Mouse (Mus musculus) stomach, postnatal 0 days (tissue): Measurements from ENCODE around the gene Dennd5b. TPM values are rescaled to one million over a fixed set of nuclear protein-coding genes. Genes with fewer than 3 reads are reported as not detected.
A peak's percentile ranks its signal among the peaks of the same experiment; 100 is the strongest.

Experiments
- ATAC-seq: fragments of 200-750 bp; cut with Nextera tagmentation; 2 replicates; pipeline ENCODE4 v1.8.0; 2017; ENCODE audit not compliant: low FRiP score, low TSS enrichment
- DNase-seq: peaks from one replicate; pipeline ENCODE4 v3.0.0-alpha.2; 2016; ENCODE audit warnings: low spot score
- H3K27ac ChIP-seq: fragments of 300-500 bp; sonication (generic); replicated peaks from 2 replicates; pipeline ENCODE4 v1.5.1; 2014; ENCODE audit warnings: mild to moderate bottlenecking, control low read depth
- H3K27me3 ChIP-seq: fragments of 300-500 bp; sonication (generic); 2 replicates; pipeline ENCODE4 v1.6.1; 2014; ENCODE audit warnings: low read length; ENCODE audit not compliant: control insufficient read depth, insufficient read depth
- H3K36me3 ChIP-seq: fragments of 300-500 bp; sonication (generic); 2 replicates; pipeline ENCODE4 v1.6.1; 2014; ENCODE audit warnings: low read length, mixed read lengths; ENCODE audit not compliant: control insufficient read depth, insufficient read depth
- H3K4me1 ChIP-seq: fragments of 300-500 bp; sonication (generic); replicated peaks from 2 replicates; pipeline ENCODE4 v1.6.1; 2014; ENCODE audit warnings: antibody characterized with exemption; ENCODE audit not compliant: control insufficient read depth, insufficient read depth
- H3K4me2 ChIP-seq: fragments of 300-500 bp; sonication (generic); replicated peaks from 2 replicates; pipeline ENCODE4 v1.6.1; 2014; ENCODE audit warnings: low read depth, mild to moderate bottlenecking, control low read depth, moderate library complexity
- H3K4me3 ChIP-seq: fragments of 300-500 bp; sonication (generic); 2 replicates; pipeline ENCODE4 v1.5.1; 2014; ENCODE audit warnings: low read depth, low read length, control low read depth
- H3K9ac ChIP-seq: fragments of 300-500 bp; sonication (generic); 2 replicates; pipeline ENCODE4 v1.6.1; 2014; ENCODE audit warnings: mild to moderate bottlenecking, low read length, control low read depth, mixed read lengths
- H3K9me3 ChIP-seq: fragments of 300-500 bp; sonication (generic); 2 replicates; pipeline ENCODE4 v1.6.1; 2016; ENCODE audit warnings: low read length; ENCODE audit not compliant: control insufficient read depth
- CTCF ChIP-seq: IDR thresholded peaks from 2 replicates; pipeline ENCODE4 v1.5.1; 2016; ENCODE audit warnings: antibody characterized with exemption, low read depth, mild to moderate bottlenecking, moderate library complexity
- EP300 ChIP-seq: optimal IDR thresholded peaks from 2 replicates; pipeline ENCODE3; 2016; ENCODE audit warnings: antibody characterized with exemption
- WGBS: fragments of 180-500 bp; shearing (Covaris S2); extraction: QIAGEN DNeasy Blood & Tissue Kit; methylation state at CpG from one replicate; pipeline ENCODE4 v1.1.7; 2014; 5-methylcytosine and 5-hydroxymethylcytosine counted together
- polyA plus RNA-seq: library from polyadenylated mRNA; unstranded; fragments of >200 nt; fragmentation: Nextera tagmentation; extraction: Ambion mirVana; gene quantifications from 2 replicates; pipeline ENCODE4 v1.2.1, GENCODE M21; 2015

Gene Dennd5b
- polyA plus RNA-seq, 1 experiment from 2014 or later, result 1.7 TPM

GRCm38 (mm10) chr6:148957046-148957445 is 144.4 kb downstream of the Dennd5b start:
- Histone ChIP-seq H3K27ac (no peak overlapping the region), H3K4me2 (no peak overlapping the region), H3K9me3 (no peaks in the 10 kb centered on the region), H3K27me3 (no peaks in the 10 kb centered on the region), H3K9ac (no peak overlapping the region), H3K4me3 (no peak overlapping the region), H3K4me1 (no peaks in the 10 kb centered on the region), H3K36me3 (no peaks in the 10 kb centered on the region)
- TF ChIP-seq CTCF (no peak), EP300 (no peak)
- 85% methylated on average over 3 of the region's 3 CpGs for WGBS
- ATAC-seq (no peak), DNase-seq (no peak)

GRCm38 (mm10) chr6:148955641-148956420 is 145.6 kb downstream of the Dennd5b start:
- TF ChIP-seq CTCF (no peak), EP300 (no peak)
- Histone ChIP-seq H3K9me3 (no peaks in the 10 kb centered on the region), H3K27ac (no peak overlapping the region), H3K4me2 (no peak overlapping the region), H3K9ac (no peak overlapping the region), H3K4me1 (no peaks in the 10 kb centered on the region), H3K4me3 (no peak overlapping the region), H3K27me3 (no peaks in the 10 kb centered on the region), H3K36me3 (no peaks in the 10 kb centered on the region)
- ATAC-seq (no peak), DNase-seq (no peak)

DNA sequence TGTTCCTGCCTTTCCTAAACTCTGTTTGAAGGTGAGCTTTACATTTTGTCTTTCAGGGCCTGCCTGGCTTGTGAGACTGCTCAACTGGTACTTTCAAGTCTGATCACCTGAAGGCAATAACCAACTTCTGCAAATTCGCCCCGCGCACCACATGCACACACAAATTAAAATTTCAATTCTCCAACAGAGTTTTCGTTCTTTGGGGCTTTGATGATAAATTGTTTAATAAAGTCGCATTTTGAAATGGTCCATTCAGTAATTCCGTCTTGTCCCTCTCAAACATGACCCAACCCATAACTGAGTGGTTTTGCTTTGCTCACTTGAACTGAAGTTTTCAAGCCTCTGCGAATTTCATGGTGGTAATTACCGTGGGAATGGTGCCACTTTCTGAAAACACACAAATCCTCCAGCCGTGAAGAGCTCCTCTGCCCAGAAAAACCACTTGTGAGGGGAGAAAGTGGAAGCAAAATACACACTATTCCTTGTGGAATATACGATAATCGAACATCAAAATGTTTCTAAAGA is 154.5 kb downstream of the Dennd5b start:
- 19% methylated on average over 11 of the region's 11 CpGs for WGBS
- H3K4me2 ChIP-seq, result peak overlapping the region; percentile 94
- H3K4me3 ChIP-seq, result peak overlapping the region; percentile 82
- H3K9me3 ChIP-seq, result no peaks in the 10 kb centered on the region
- no peaks in the 10 kb centered on the region for H3K27me3 ChIP-seq
- TF ChIP-seq EP300, result no peak
- no peak for TF ChIP-seq CTCF
- H3K27ac ChIP-seq, result peak overlapping the region; percentile 82
- H3K4me1 ChIP-seq, result 0 out of 2 replicates have a peak, but pooled peaks cover 2% of the 10 kb centered on the region
- no peak for DNase-seq
- ATAC-seq, result 0 out of 2 replicates have a peak, but pooled peaks have one; percentile 0
- no peaks in the 10 kb centered on the region for H3K36me3 ChIP-seq
- H3K9ac ChIP-seq, result peak overlapping the region; percentile 91

- under 1% methylated on average over 40 of the region's 47 CpGs for WGBS
- DNase-seq, result peak; percentile 99
- Histone ChIP-seq H3K4me3 (peak within 1 kb of the TSS; percentile 82), H3K27me3 (no peaks in the 10 kb centered on the region), H3K36me3 (no peaks in the 10 kb centered on the region), H3K9ac (peak within 1 kb of the TSS; percentile 91), H3K9me3 (no peaks in the 10 kb centered on the region), H3K4me1 (0 out of 2 replicates have a peak, but pooled peaks cover 2% of the 10 kb centered on the region), H3K27ac (peak within 1 kb of the TSS; percentile 95), H3K4me2 (peak within 1 kb of the TSS; percentile 94)
- no peak for TF ChIP-seq CTCF
- no peak for TF ChIP-seq EP300
- peak; percentile 81 for ATAC-seq
Measured at GRCm38 (mm10) chr6:148946409-148946742, 155.1 kb downstream of the Dennd5b start, which contains the start of gene Sinhcaf. Gene Sinhcaf, minus strand, starts transcription at chr6:148946467.

DNA sequence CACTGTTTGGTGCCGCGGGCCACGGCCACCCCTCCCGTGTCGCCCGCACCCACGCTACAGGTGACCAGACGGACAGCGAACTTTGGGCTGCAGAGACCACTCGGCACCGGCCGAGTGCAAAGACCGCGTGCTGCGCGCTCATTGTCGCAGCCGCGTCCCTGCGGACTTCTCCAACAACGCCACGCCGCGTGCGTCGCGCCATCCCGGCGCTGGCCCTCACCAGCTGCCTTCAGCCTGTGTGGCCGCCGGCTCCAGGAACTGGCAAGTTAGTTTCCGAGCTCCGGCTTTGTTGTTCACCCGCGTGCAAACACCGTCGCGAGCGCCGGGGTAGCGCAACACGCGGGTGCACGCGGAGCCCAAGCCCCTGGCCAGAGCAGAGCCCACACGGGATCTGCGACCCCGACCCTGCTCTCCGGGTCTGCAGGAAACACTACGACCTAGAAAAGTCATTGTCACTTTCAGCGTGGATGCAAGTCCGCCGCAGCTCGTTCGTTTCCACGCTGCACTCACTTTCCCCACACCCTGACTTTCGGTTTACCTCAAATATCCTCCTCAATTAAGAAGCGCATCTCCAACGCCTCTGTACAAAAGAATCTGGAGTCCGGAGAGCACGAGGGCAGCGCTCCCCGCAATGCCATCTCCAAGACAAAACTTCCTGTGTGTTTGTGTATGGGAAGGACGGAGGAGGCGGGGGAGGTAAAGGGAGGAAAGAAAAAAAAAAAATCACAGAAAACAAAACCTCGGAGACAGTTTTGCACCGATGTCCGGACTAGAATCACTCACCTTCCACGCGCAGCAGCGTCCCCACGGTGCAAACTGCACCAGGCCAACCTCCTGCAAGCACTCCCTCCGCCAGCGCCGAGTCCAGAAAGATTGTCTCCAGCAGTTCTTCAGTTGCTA is 155.7 kb downstream of the Dennd5b start:
- peak overlapping the region; percentile 95 for H3K27ac ChIP-seq
- H3K36me3 ChIP-seq, result no peaks in the 10 kb centered on the region
- H3K4me1 ChIP-seq, result 0 out of 2 replicates have a peak, but pooled peaks cover 2% of the 10 kb centered on the region
- no peak for TF ChIP-seq EP300
- no peak for TF ChIP-seq CTCF
- ATAC-seq (peak; percentile 40), DNase-seq (peak; percentile 60)
- H3K9me3 ChIP-seq, result no peaks in the 10 kb centered on the region
- peak overlapping the region; percentile 82 for H3K4me3 ChIP-seq
- under 1% methylated on average over 70 of the region's 75 CpGs for WGBS
- no peaks in the 10 kb centered on the region for H3K27me3 ChIP-seq
- peak overlapping the region; percentile 91 for H3K9ac ChIP-seq
- H3K4me2 ChIP-seq, result peak overlapping the region; percentile 94
